Mouse (Mus musculus): ENCODE measurements around the gene Dnaja1.

- TF ChIP-seq CTCF (IDR thresholded peaks at IDR 0.05; ENCODE audit: borderline replicate concordance, insufficient read depth, low read length) (no peak), POLR2A (IDR thresholded peaks at IDR 0.05; ENCODE audit: low read depth, low read length) (no peak)
Observed at GRCm38 (mm10) chr4:40691100-40691499, 30.9 kb upstream of the Dnaja1 start.

Data from embryonic fibroblast, embryonic 13.5 days (primary cell).